Mouse (Mus musculus): ENCODE data around the gene Trim16. TPM values are rescaled to one million over a fixed set of nuclear protein-coding genes. Genes with fewer than 3 reads are reported as not detected.

The Trim16 gene
- 6.3 TPM for polyA plus RNA-seq (2017; shearing (Covaris generic))

DNA sequence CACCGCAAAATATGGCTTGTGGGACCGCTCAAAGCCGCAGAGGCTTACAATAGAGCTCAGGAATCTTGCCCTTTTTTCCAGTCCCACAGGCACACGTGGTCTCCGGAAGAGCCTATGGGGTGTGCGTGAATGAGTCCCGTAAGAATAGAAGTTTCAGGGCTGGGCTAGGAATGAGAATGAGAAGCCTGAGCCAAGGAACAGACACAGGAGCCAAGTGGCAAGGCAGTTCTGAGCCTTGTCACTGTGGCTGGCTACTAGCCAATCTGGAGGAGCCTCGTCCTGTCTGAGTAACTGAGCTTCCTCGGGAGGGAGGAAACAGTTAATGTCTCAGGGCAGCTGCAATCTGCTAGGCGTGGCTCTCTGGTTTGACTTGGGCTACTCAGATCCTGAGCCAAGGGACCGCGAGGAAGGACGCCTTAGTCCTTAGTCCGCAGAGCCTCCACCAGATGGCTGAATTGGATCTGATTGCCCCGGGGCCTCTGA, at the start of gene Trim16:
TSS of gene Trim16 (plus strand) at position 173 of the 483 bp plus-strand sequence.

DNA sequence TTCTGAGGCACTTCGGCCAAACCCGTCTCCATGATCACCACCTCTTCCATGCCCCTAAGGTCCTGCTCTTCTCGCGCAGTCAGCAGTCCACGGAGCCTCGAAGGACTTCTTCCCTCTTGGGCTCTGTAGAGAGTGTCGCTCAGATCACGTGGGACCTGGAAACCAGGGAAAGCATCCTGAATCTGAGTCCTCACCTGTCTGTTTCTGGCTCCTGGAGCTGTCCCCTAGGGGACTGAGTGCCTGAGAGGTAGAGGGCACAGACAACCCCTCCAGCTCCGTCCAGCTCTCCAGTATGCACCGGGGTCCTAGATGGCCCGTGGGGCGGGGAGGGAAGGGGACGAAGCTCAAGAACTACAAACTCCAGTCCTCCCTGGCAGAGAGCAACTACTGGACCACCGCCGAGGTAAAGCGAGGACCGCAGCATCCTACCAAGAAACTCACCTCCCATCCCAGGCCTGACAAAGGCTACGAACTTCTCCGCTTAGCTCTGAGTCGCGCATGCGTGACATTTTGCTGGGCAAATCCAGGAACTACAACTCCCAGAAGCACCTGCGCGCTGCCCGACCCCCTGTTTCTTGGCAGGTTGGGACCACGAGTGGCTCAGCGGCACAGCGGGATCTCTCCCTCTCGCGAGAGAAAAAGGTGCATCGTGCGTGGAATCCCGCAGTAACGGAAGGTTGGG, 31.0 kb upstream of the Trim16 start, which contains the start of gene Zfp286:
TSS of gene Zfp286 (minus strand) at position 528 of the 682 bp plus-strand sequence.

DNA sequence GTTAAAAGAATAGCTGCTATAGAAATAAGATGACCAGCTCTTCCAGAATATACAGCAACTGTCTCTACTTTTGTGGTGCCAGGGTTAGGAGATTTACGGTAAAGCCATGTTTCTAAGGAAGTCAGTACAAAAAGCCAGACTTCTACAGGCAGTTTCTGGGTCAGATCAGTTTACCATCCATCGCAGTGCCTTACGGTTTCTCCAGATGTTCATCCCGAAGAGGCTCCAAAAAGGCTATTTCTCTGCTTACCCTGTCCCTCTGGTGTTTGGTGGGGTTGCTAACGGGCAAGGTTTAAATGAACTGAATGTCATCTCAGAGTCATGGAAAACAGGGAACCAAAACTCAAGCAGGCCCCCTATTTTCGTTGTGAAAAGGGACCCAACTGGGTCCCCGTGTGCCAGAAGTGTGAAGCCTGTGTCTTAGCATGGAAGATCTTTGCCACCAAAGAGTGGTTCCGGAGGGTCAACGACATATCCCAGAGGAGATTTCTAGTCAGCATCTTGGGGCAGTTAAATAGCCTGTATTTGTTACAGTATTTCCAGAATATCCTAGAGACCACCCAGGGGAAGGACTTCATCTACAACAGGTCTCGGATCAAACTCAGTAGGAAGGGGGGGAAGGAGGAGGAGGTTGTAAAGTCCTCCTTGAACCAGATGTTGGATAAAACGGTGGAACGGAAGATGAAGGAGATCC, 27.1 kb downstream of the Trim16 start, which contains the start of gene Fbxw10:
TSS of gene Fbxw10 (plus strand) at position 109 of the 694 bp plus-strand sequence.

GRCm38 (mm10) chr11:62879220-62880048, 59.4 kb downstream of the Trim16 start, which contains the start of gene Tvp23b:
TSS of gene Tvp23b (plus strand) at chr11:62879455.

Other genes with a start within 250 kb of the Trim16 start
- gene Trpv2, start 245.7 kb upstream of the Trim16 start, polyA plus RNA-seq (2017; shearing (Covaris generic)) = 57.8 TPM
- 1.1 TPM for gene Lrrc75a, start 171.7 kb upstream of the Trim16 start, polyA plus RNA-seq (2017; shearing (Covaris generic))
- gene Mmgt2, start 171.6 kb upstream of the Trim16 start, polyA plus RNA-seq (2017; shearing (Covaris generic)) = 8.4 TPM
- gene Zfp287, start 88.3 kb upstream of the Trim16 start, polyA plus RNA-seq (2017; shearing (Covaris generic)) = 23.5 TPM
- not detected for gene Gm10428, start 67.1 kb upstream of the Trim16 start, polyA plus RNA-seq (2017; shearing (Covaris generic))
- 0.77 TPM for gene Zfp286, start 30.8 kb upstream of the Trim16 start, polyA plus RNA-seq (2017; shearing (Covaris generic))
- gene Fbxw10, start 26.8 kb downstream of the Trim16 start, polyA plus RNA-seq (2017; shearing (Covaris generic)) = 0.20 TPM
- gene Tvp23b, start 59.2 kb downstream of the Trim16 start, polyA plus RNA-seq (2017; shearing (Covaris generic)) = 35.3 TPM
- gene Cdrt4, start 131.0 kb downstream of the Trim16 start, polyA plus RNA-seq (2017; shearing (Covaris generic)) = not detected
- gene Tekt3, start 241.4 kb downstream of the Trim16 start, polyA plus RNA-seq (2017; shearing (Covaris generic)) = not detected